Mouse (Mus musculus): ENCODE measurements around the gene Zg16.

Gene Zg16

DNA sequence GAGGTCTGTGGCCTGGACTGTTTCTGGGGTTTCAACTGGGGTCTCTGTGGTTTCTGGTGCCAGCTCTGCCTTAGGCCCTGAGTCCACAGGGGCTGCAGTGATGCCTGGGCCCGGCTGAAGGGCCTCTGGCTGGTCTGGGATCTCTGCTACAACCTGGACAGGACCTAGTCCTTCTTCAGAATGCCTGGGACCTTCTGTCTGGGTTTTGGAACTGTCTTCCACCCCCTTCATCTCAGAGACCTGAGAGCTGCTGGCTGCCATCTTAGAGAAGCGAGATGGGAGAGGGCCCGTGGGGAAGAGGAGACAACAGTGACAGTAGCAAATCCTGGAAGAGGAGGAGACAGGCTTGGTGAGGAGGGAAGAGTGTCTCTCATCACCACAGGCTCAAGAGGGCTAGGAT, 67.1 kb downstream of the Zg16 start:
- DNase-seq = no peak

GRCm38 (mm10) chr7:127019306-127019960, 67.7 kb downstream of the Zg16 start:
- no peak for DNase-seq

- no peak for DNase-seq
These were observed 68.5 kb downstream of the Zg16 start for GRCm38 (mm10) chr7:127018416-127019305.

DNA sequence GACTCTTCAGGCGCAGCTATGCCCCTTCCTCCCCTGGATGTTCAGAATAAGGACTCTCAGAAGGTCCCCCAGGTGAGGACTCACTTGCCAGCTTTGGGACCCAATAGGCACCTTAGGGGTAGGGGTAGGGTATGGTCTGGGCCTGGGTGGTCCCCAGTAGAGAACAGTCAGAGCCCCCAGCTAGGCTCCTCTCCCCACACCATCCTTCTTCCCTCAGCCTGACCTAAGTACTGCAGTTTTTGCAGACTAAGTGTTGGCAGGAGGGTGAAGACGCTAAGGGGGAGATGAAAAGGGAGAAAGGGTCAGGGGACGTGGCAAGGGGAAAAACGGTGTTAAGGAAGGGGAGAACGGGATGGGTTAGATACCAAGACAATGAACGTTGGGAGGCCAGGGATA, 69.2 kb downstream of the Zg16 start:
- DNase-seq = no peak

GRCm38 (mm10) chr7:127016971-127017949, 69.9 kb downstream of the Zg16 start, which contains the start of gene Pagr1a:
Gene Pagr1a (minus strand): TSS chr7:127017352.
- DNase-seq = peak; percentile 99

DNA sequence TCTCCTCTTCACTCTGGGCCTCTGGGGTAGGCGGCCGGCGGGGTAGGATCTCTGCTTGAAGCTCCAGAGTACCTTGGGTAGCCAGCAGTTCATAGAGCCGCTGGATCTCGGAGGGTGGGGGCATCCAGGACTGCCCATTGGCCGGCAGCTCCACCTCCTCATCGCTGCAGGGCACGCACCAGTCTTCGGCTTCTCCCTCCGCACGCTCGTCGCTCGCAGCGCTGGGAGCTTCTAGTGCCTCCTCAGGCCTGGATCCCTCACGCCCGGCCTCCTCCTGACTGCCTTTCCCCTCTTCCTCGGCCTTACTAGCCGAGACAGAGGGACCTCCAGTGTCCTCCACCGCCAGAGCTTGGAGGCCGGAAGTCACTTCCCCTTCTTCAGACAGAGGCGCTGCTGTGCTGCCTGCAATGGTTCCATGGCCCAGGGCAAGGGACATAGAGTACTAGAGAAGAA, 70.6 kb downstream of the Zg16 start:
- peak; percentile 80 for DNase-seq

- no peak for DNase-seq
These were observed 70.8 kb downstream of the Zg16 start, which contains the start of gene Pagr1b for GRCm38 (mm10) chr7:127016481-127016485. Gene Pagr1b (minus strand): TSS chr7:127016484.

DNA sequence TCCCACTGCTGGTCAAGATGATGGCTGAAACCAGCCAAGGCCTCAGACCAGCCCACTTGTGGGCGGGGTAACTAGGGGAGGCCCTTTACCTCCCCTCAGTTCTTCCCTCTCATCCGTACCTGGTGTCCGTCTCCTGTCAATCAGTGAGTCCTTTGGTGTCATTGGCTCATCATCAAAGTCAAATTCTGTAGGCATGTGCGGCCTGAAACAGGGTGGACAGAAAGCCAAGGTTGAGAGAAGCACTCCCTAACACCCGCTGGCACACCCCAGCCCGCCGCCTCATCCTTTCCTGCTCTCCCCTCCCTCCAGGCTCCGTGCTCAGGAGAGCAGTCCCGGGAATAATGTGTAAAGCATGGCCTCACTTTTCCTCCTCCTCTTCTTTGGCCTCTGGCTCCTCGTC, 71.0 kb downstream of the Zg16 start:
- peak; percentile 79 for DNase-seq

GRCm38 (mm10) chr7:127014993-127015392, 72.1 kb downstream of the Zg16 start:
- no peak for DNase-seq

GRCm38 (mm10) chr7:127014320-127014719, 72.8 kb downstream of the Zg16 start, which contains the start of gene Mvp:
Gene Mvp (minus strand): TSS chr7:127014621.
- DNase-seq = peak; percentile 68

GRCm38 (mm10) chr7:127013385-127013784, 73.7 kb downstream of the Zg16 start:
- no peak for DNase-seq

DNA sequence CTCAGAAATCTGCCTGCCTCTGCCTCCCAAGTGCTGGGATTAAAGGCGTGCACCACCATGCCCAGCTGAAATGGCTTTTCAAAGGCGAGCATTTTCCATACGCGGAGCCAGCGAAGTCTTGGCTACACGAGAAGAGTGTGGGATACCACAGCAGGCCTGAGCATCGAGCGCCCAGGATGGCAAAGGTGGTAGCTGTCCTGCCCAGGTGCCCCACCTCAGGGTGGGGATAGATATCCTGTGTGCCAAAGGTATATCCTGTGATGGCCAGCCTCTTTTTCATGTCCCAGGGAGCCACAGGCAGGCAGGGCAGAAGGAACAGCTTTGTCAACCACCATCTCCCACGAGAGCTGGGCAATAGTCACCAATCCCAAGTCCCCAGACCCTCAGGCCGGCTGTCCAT, 74.3 kb downstream of the Zg16 start:
- DNase-seq = no peak

DNA sequence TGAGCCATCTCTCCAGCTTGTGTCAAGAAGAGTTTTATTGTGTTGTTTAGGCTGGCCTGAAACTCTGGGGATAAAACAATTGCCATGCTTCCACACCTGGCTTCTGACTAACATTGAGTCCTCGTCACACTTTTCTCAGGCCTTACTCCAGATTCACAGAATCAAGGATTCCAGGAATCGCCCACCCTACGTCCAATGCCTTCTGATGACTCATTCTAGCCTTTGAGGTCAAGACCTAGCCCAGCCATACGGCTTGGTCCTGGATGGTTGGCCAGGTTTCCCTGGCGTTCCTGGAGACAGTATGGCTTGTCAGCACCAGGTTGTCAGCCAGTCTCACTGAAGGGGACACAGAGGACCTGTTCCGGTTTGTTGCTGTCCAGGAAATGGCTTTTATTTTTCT, 74.8 kb downstream of the Zg16 start:
- DNase-seq = no peak

- DNase-seq = no peak
These were observed 75.4 kb downstream of the Zg16 start for GRCm38 (mm10) chr7:127011717-127012116.

DNA sequence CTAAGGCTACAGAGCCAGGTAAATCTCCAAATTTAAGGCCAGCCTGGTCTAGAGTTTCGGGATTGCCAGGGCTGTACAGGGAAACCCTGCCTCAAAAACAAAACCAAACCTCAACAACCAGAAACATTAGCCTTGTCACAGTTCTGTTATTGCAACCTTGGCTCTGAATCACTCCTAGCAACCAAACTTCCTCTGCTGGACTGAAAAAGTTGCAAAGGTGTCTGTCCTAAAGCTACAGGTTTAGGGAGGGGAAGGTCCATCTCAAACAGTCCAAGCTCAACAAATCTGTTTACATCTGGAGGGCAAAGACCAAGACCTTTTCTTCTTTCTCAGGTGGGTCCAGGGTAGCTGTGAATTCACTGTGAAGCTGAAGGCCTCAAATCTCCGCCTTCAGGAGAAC, 76.1 kb downstream of the Zg16 start:
- DNase-seq = no peak

DNA sequence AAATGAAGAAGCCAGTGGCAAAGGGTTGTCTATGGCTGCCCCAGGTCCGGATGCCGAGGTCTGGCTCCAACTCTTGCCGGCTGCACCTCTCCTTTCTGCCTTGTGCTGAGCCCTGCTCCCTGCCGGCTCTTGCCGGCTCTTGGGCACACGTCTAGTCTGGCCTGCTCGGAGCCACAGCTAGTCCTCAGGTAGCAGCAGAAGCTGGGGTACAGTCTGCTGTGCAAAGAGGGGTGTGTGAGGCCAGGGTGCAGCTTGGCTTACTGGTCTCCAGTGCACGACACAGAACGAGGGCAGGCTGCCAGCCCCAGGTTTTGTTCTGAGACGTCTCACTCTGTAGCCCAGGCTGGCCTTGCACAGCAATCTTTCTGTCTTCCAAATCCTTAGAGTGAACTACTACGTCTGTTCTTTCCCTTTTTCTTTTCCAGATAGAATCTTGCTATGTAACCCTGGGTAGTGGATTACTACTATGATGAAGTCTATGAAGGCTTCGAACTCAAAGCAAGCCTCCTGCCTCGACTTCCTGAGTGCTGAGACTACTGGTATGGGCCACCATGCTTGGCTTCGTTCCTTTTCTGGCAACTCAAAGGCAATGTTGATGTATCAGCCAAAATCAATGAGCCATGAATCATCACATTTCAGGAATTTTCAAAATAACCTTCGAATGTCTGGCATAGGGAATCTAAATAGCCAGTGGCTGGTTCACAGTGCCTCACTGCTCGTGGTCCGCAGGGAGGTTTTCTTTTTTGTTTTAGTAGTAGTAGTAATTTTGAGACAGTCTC, 77.6 kb downstream of the Zg16 start:
- no peak for DNase-seq

- peak; percentile 86 for DNase-seq
These were observed 78.7 kb downstream of the Zg16 start for GRCm38 (mm10) chr7:127008239-127009019.

- DNase-seq = no peak
These were observed 79.7 kb downstream of the Zg16 start for GRCm38 (mm10) chr7:127007313-127008024.

DNA sequence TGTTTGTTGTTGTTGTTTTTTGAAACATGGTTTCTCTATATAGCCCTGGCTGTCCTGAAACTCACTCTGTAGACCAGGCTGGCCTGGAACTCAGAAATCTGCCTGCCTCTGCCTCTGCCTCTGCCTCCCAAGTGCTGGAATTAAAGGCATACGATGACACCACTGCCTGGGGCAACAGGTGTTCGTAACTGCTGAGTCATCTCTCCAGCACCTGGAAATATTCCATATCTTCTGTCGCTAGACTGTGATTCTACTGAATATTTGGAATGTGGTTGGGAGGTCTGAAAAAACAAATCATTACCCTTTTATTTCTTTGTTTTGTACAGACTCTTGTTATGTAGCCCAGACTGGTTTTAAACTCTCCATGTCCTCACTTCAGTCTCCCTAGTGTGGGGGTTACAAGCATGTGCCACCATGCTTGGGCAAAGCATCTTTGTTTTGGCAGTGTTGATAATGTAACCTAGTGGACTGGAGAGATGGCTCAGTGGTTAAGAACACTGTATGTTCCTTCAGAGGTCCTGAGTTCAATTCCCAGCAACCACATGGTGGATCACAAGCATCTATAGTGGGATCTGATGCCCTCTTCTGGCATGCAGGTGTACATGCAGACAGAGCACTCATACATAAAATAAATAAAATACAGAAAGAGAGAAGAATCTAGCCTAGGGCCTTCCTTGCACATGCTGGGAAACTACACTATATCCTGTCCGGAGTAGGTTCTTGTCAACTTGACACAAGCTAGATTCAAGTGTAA, 82.8 kb downstream of the Zg16 start:
- no peak for DNase-seq

DNA sequence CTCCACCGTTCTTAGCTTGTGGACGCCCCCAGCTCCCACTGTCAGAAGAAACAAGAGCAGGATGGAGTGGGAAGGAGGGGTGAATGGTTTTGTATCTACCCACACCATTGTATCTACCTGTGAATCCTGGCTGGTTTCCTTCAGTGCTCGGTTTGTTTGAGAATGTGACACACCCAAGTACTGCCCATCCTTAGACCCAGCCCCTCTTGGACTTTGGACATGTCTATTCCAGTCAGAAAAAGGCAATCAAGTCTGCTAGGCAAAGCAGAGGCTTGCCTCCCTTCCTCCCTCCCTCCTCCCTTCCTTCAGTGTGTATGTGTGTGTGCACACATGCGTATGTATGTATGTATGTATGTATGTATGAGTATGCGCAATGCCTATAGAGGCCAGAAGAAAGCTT, 83.5 kb downstream of the Zg16 start:
- no peak for DNase-seq
